Mouse (Mus musculus): Measurements from ENCODE around the gene Col25a1.

- no peak for TF ChIP-seq POLR2A (IDR thresholded peaks at IDR 0.05; ENCODE audit: insufficient read length, low read depth)
- no peak for TF ChIP-seq USF1 (IDR thresholded peaks at IDR 0.05; ENCODE audit: low read depth)
- TF ChIP-seq MYOD1 (IDR thresholded peaks at IDR 0.05; ENCODE audit: control insufficient read depth in 1 of 3, insufficient read length in 2 of 3, low read depth in 2 of 3) = no peak
- TF ChIP-seq MAX (IDR thresholded peaks at IDR 0.05; ENCODE audit: low read depth) = no peak
- TF ChIP-seq CEBPB (IDR thresholded peaks at IDR 0.05; ENCODE audit: insufficient read depth, poor library complexity, severe bottlenecking) = no peak
- TF ChIP-seq SRF (IDR thresholded peaks at IDR 0.05; ENCODE audit: control insufficient read depth, insufficient read length, low read depth) = no peak
- TF ChIP-seq E2F4 (IDR thresholded peaks at IDR 0.05; ENCODE audit: insufficient read depth) = no peak
- TF ChIP-seq POLR2AphosphoS2 (IDR thresholded peaks at IDR 0.05; ENCODE audit: insufficient read length, low read depth) = no peak
- TF ChIP-seq TCF12 (IDR thresholded peaks at IDR 0.05; ENCODE audit: insufficient read depth, poor library complexity, severe bottlenecking) = no peak
- TF ChIP-seq REST (IDR thresholded peaks at IDR 0.05; ENCODE audit: insufficient read depth, insufficient read length) = no peak
- no peak for TF ChIP-seq MYOG (IDR thresholded peaks at IDR 0.05; ENCODE audit: control insufficient read depth in 1 of 3, insufficient read depth in 1 of 3, insufficient read length in 2 of 3, low read depth in 2 of 3)
- TF ChIP-seq TCF3 (IDR thresholded peaks at IDR 0.05; ENCODE audit: insufficient read length, low read depth) = no peak
These were observed 35.6 kb downstream of the Col25a1 start for GRCm38 (mm10) chr3:130166875-130167274.
